Mouse (Mus musculus): ENCODE measurements around the gene Ccnd3.

Ccnd3 gene

DNA sequence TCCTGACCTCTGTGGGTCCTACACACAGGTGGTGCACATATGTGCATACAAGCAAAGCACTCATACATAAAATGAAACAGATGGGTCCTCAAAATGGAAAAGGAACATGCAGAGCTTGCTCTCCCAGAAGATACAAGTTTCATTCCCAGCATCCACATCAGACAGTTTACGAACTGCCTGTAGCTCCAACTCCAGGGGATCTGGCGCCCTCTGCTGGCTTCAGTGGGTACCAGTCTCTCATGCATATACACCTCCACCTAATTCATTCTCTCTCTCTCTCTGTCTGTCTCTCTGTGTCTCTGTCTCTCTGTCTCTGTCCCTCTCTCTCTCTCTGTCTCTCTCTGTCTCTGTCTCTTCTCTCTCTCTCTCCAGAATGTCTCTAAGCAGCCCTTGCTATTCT is 22.4 kb upstream of the Ccnd3 start:
- WGBS: 24% methylated on average over 2 of the region's 2 CpGs

DNA sequence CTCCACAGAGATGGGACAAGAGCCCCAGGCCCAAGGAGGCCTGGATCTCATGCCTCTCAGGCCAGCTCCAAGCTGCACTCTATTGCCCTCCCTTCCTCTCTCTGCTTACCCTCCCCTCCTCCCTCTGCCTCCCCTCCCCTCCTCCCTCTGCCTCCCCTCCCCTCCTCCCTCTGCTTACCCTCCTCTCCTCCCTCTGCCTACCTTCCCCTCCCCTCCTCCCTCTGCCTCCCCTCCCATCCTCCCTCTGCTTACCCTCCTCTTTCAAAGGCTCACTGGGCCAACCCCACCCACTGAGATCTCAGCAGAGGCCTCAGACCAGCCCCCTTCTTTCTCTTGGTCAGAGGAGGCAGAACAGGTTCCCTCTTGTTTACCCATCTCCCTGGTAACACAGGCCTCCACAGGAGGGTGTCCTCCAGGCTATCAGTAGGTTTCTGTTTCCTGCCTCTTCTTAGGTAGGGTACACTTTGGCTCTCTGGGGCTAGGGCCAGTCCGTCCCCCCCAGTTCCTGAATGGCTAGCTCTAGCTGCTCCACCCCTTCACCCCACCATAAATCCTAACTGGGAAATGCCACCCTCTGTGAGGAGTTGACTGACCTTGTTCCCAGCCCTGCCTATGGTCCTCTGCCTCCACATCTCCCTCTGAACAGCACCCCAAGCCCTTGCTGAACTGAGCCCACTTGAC is 20.5 kb upstream of the Ccnd3 start:
- WGBS: 35% methylated on average over 1 of the region's 1 CpGs

DNA sequence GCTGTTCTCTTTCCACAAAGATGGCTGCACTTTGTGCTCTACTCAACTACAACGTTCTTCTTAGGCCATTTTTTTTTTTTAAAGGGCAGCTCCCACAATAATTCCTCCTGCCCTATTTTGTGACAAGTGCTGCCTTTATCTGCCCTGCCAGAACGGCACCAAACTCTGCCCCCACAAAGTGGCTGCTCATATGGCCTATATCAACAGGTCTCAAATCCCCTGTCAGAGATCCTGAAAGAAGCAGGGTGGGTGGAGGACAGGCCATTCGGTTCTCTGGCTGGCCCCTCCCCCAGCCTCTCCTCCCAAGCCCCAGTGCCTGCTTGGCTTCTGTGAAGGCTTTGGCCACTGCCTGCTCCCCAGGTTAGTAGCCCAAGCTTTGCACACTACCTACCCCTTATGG is 19.9 kb upstream of the Ccnd3 start:
- WGBS: 17% methylated on average over 3 of the region's 3 CpGs

GRCm38 (mm10) chr17:47485791-47486190 is 19.1 kb upstream of the Ccnd3 start:
- 75% methylated on average over 3 of the region's 3 CpGs for WGBS

GRCm38 (mm10) chr17:47490791-47491190 is 14.1 kb upstream of the Ccnd3 start:
- 86% methylated on average over 9 of the region's 9 CpGs for WGBS

GRCm38 (mm10) chr17:47492731-47493130 is 12.1 kb upstream of the Ccnd3 start:
- 66% methylated on average over 6 of the region's 6 CpGs for WGBS

DNA sequence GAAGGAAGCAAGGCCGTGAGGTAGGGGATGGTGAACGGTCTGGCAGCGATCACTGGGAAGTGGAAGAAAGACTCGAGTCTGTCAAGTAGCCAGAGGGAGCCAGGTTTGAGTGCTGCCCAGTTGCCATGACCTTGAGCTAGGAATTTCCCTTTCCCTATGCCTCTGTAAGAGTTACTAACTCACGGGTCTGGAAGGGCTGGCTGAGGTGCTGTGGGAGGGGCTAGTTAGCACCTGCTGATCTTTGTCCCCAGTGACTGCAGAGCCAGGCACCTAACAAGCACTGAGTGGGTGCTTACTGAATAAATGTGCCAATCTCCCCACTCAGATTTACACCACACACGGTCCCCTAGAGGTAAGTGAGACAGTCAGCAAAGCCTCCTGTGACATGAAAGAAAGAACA is 11.2 kb upstream of the Ccnd3 start:
- WGBS: 88% methylated on average over 6 of the region's 6 CpGs

DNA sequence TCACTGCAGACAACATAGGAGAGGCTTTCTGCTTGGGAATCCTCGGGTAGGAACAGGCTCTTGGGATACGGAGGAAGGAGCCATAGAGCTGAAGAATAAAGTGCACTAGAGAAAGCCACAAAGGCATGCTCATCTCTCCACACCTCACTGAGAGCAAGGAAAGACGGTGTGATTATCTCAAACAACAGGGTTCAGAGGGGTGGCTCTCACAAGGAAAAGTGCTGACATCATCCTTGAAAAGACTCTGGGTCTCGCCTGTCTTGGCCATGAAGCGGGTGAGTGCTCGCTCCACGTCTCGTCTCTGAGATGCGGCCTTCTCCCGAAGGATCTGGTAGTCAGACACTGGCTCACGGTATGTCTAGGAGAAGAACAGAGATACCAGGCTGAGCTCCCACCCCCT is 10.7 kb upstream of the Ccnd3 start:
- 91% methylated on average over 11 of the region's 11 CpGs for WGBS

- 7% methylated on average over 11 of the region's 11 CpGs for WGBS
These were observed 3.3 kb upstream of the Ccnd3 start for GRCm38 (mm10) chr17:47501531-47501930.

DNA sequence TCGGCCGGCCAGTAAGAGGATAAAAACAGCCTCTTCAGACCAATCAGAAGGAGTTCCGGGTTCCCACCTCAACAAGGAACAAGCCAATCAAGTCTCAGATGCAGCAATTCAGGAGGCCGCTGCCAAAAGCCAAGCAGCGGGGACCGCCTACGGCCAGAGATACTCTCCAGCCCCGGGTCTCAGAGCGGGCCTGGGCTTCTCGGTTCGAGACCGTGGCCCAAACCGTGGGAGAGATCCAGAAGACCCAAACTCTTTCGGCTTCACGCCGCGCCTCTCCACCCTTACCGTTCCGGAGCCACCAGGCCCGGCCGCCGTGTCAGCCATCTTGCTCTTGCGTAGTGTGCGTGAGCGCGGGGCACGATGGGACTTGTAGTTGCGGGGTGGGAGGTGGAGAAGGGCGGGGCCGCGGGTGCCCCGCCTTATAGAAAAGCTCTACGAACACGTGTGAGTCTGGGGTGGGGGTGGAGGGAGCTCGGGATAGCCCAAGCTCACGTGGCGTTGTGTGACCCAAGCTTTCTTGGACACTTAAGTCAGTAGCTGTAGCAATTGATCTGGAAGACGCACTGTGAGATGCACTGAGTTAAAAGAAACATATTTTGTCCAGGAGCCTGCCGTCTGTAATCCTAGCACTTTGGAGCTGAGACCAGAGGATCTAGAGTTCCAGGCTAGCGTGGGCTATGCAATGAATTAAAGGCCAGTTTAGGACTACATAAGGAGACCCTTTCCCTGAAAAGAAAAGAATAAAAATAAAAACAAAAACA is 2.7 kb upstream of the Ccnd3 start, which contains the start of gene Taf8:
Taf8 (minus strand) TSS at position 347 of the 761 bp plus-strand sequence.
- 1% methylated on average over 40 of the region's 40 CpGs for WGBS

DNA sequence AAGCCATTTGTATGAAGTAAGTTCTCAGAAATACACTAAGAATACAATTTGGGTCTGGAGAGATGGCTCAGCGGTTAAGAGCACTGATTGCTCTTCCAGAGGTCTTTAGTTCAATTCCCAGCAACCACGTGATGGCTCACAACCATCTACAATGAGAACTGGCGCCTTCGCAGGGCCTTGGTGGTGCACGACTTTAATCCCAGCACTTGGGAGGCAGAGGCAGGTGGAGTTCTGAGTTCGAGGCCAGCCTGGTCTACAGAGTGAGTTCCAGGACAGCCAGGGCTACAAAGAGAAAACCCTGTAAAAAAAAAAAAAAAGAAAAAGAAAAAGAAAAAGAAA is 2.2 kb upstream of the Ccnd3 start:
- 74% methylated on average over 6 of the region's 6 CpGs for WGBS

GRCm38 (mm10) chr17:47504228-47504627 is 623 bp upstream of the Ccnd3 start:
- WGBS: 79% methylated on average over 5 of the region's 5 CpGs

GRCm38 (mm10) chr17:47505566-47505965 is 715 bp downstream of the Ccnd3 start:
- 70% methylated on average over 2 of the region's 2 CpGs for WGBS

- 77% methylated on average over 1 of the region's 1 CpGs for WGBS
These were observed 1.2 kb downstream of the Ccnd3 start for GRCm38 (mm10) chr17:47506042-47506441.

DNA sequence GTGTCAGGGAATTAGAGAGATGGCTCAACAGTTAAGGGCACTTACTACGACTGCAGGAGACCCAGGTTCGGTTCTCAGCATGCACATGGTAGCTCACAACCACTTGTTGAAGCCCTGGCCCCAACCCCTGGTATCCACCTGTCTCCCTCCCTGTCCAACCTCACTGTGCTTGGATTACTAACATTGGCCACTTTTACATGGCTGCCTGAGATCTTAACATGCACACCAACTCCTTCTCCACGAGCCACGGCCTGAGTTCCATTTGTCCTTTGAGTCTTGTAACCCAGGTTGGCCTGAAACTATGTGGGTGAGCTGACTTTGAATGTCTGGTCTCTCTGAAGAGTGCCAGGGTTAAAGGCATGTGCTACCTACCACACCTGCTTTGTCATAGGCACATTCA is 1.8 kb downstream of the Ccnd3 start:
- WGBS: 87% methylated on average over 4 of the region's 4 CpGs

DNA sequence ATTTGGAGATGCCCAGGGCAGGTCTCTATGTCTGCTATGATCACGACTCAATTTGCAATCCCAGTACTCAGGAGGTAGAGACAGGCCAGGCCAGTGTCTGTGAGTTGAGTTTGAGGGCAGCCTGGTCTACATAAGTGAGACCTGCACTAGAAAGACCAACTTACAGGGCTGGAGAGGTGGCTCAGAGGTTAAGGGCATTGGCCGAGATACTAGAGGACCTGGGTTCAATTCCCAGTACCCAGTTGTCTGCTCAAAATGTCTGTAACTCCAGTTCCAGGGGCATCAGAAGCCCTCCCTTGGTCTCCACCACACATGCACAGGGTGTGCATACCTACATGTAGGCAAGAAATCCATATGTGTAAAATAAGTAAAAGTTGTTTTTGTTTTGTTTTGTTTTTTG is 2.7 kb downstream of the Ccnd3 start:
- WGBS: 80% methylated on average over 2 of the region's 2 CpGs

DNA sequence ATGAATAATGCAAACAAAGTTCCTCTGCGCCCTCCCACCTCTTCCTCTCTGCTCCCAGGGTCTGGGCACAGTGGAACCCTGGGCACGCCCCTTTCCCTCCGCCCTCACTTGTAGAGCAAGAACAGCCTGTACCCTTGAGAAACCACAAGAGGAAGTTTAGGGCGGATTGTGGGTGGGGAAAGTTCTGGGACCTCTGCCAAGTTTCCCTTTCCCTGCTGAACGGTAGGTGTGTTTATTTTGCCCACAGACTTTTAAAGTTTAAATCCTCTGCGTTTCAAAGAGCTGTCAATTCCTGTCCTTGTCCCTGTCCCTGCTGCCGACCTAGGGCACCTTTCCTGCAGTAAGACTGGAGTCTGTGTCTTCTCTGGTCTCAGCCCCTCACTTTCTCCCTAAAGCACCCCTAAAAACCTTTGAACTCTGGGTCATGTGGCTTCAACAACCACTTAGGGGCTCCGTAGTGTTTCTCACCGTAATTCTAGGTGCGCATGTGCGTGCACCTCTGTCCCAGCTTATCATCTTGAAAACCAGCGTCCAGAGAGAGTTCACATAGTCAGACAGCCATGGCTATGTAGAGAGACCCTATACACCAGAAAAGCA is 3.3 kb downstream of the Ccnd3 start:
- WGBS: 27% methylated on average over 12 of the region's 12 CpGs

- WGBS: 43% methylated on average over 9 of the region's 9 CpGs
These were observed 4.3 kb downstream of the Ccnd3 start for GRCm38 (mm10) chr17:47509031-47509705.

GRCm38 (mm10) chr17:47511111-47512020 is 6.5 kb downstream of the Ccnd3 start:
- 27% methylated on average over 25 of the region's 25 CpGs for WGBS

- 82% methylated on average over 10 of the region's 10 CpGs for WGBS
These were observed 8.3 kb downstream of the Ccnd3 start for GRCm38 (mm10) chr17:47512956-47513775.

Data from cerebral cortex, adult 2 months (tissue).